13 mouse cellular contexts compared by ENCODE assay signal in the genomic region with DNA sequence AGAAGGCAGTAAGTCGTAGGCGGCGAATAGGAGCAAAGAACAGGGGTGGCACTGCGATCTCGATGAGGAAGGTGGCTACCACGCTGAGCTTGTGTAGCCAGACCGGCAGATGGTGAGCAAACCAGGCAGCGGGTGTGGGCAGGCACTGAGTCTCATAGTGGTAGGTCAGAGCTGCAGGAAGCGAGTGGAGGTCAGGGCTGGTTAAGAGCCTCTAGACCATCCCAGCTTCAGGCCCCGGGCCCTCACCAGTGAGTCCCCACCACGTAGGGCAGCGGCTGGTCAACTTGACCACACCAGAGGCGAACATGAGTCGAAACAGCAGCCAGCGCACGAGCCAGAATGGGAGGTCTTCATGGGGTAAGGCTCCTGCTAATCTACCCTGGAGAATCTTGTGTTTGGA. TPM values are rescaled to one million over a fixed set of nuclear protein-coding genes. Genes with fewer than 3 reads are reported as not detected.
A peak's percentile ranks its signal among the peaks of the same experiment; 100 is the strongest.
DNase-seq lines count a peak whose midpoint lies in the region; ATAC-seq lines count a peak whose summit lies in the region.
"Had no signal": no experiment of that assay in that cellular context is flagged by ENCODE, and none has a peak within 500 bp of the region (broad histone marks: within the 10 kb centered on the region; RNA-seq: fewer than 3 reads in every experiment).

No protein-coding gene starts in this region.

- DNase-seq in cerebellum, adult 11-12 months: peak; percentile 32
- DNase-seq in hindbrain, embryonic 14.5 days (ENCODE audit: low spot score): no peak
- DNase-seq in B cell, adult 2 months: no peak
- DNase-seq in frontal cortex, postnatal 14 days (ENCODE audit: low spot score in 2 of 2): no peak
- DNase-seq: layer of hippocampus, postnatal 36 days had no signal

- H3K9ac ChIP-seq in hindbrain, embryonic 12.5 days: peak overlapping the region; percentile 80; the same call in 1 of the 2 replicates
- H3K9ac ChIP-seq in hindbrain, embryonic 14.5 days: no peak overlapping the region
- H3K9ac ChIP-seq in neural tube, embryonic 13.5 days: peak overlapping the region; percentile 90; the same call in 1 of the 2 replicates
- no peak overlapping the region for H3K9ac ChIP-seq in neural tube, embryonic 15.5 days (replicated peaks)

- peak overlapping the region; percentile 69 for H3K4me2 ChIP-seq in hindbrain, embryonic 12.5 days (replicated peaks)
- H3K4me2 ChIP-seq in hindbrain, embryonic 14.5 days (replicated peaks): no peak overlapping the region
- H3K4me2 ChIP-seq in neural tube, embryonic 13.5 days: peak overlapping the region; percentile 86
- no peak overlapping the region for H3K4me2 ChIP-seq in neural tube, embryonic 15.5 days

- peaks cover 36% of the 10 kb centered on the region for H3K36me3 ChIP-seq in hindbrain, embryonic 12.5 days
- H3K36me3 ChIP-seq in hindbrain, embryonic 14.5 days (replicated peaks; ENCODE audit: control insufficient read depth, insufficient read depth): peaks cover 38% of the 10 kb centered on the region
- H3K36me3 ChIP-seq in neural tube, embryonic 13.5 days: peaks cover 44% of the 10 kb centered on the region
- peaks cover 35% of the 10 kb centered on the region for H3K36me3 ChIP-seq in neural tube, embryonic 15.5 days

- H3K27ac ChIP-seq in hindbrain, embryonic 12.5 days: no peak overlapping the region
- no peak overlapping the region for H3K27ac ChIP-seq in hindbrain, embryonic 14.5 days
- H3K27ac ChIP-seq in neural tube, embryonic 13.5 days (replicated peaks): no peak overlapping the region
- H3K27ac ChIP-seq in neural tube, embryonic 15.5 days (replicated peaks): no peak overlapping the region
- H3K27ac ChIP-seq: macrophage had no signal

- peaks cover 31% of the 10 kb centered on the region for H3K4me1 ChIP-seq in hindbrain, embryonic 12.5 days
- peaks cover 19% of the 10 kb centered on the region for H3K4me1 ChIP-seq in hindbrain, embryonic 14.5 days (replicated peaks; ENCODE audit: control insufficient read depth, insufficient read depth, low read length)
- peaks cover 37% of the 10 kb centered on the region for H3K4me1 ChIP-seq in neural tube, embryonic 13.5 days (replicated peaks)
- peaks cover 33% of the 10 kb centered on the region for H3K4me1 ChIP-seq in neural tube, embryonic 15.5 days

- no peak for ATAC-seq in cerebellum, adult (ENCODE audit: insufficient number of reproducible peaks, low FRiP score, low TSS enrichment)
- no peak for ATAC-seq in hindbrain, embryonic 12.5 days (ENCODE audit: low FRiP score)
- ATAC-seq in hindbrain, embryonic 14.5 days (ENCODE audit: low FRiP score): no peak
- no peak for ATAC-seq in neural tube, embryonic 13.5 days (ENCODE audit: low read depth)
- no peak for ATAC-seq in neural tube, embryonic 15.5 days (ENCODE audit: low FRiP score)
- ATAC-seq: Patski had no signal

- 94% methylated on average over 16 of the region's 16 CpGs for WGBS in hindbrain, embryonic 12.5 days
- 94% methylated on average over 16 of the region's 16 CpGs for WGBS in hindbrain, embryonic 14.5 days
- 97% methylated on average over 16 of the region's 16 CpGs for WGBS in neural tube, embryonic 13.5 days
- 95% methylated on average over 16 of the region's 16 CpGs for WGBS in neural tube, embryonic 15.5 days

- no peaks in the 10 kb centered on the region for H3K9me3 ChIP-seq in hindbrain, embryonic 12.5 days (replicated peaks)
- no peaks in the 10 kb centered on the region for H3K9me3 ChIP-seq in hindbrain, embryonic 14.5 days (ENCODE audit: control insufficient read depth, low read length)
- H3K9me3 ChIP-seq in neural tube, embryonic 13.5 days: no peaks in the 10 kb centered on the region
- H3K9me3 ChIP-seq in neural tube, embryonic 15.5 days (replicated peaks): no peaks in the 10 kb centered on the region

- H3K27me3 ChIP-seq in hindbrain, embryonic 12.5 days: no peaks in the 10 kb centered on the region
- H3K27me3 ChIP-seq in hindbrain, embryonic 14.5 days (ENCODE audit: control insufficient read depth, insufficient read depth, low read length): no peaks in the 10 kb centered on the region
- H3K27me3 ChIP-seq in neural tube, embryonic 13.5 days: no peaks in the 10 kb centered on the region
- H3K27me3 ChIP-seq in neural tube, embryonic 15.5 days (replicated peaks): no peaks in the 10 kb centered on the region
- H3K27me3 ChIP-seq: Patski had no signal

- 0 out of 2 replicates have a peak overlapping the region, but pooled peaks have one; percentile 79 for H3K4me3 ChIP-seq in hindbrain, embryonic 12.5 days
- no peak overlapping the region for H3K4me3 ChIP-seq in hindbrain, embryonic 14.5 days (replicated peaks; ENCODE audit: low read length)
- H3K4me3 ChIP-seq in neural tube, embryonic 13.5 days: peak overlapping the region; percentile 84; the same call in 1 of the 2 replicates
- H3K4me3 ChIP-seq in neural tube, embryonic 15.5 days (replicated peaks): no peak overlapping the region

RNA-seq across cellular contexts. Expression of gene Lmf2, which starts 1.6 kb away (rescaled TPM):
- 42.5 and 47.3 TPM in 2 replicates for polyA plus RNA-seq in hindbrain, embryonic 12.5 days (2016; fragmentation: Nextera tagmentation; extraction: Ambion mirVana)
- polyA plus RNA-seq in hindbrain, embryonic 14.5 days (2014; fragmentation: Nextera tagmentation; extraction: Ambion mirVana): 24.2 and 24.6 TPM in 2 replicates
- 34.1 and 35.1 TPM in 2 replicates for polyA plus RNA-seq in neural tube, embryonic 13.5 days (2015; fragmentation: Nextera tagmentation; extraction: Ambion mirVana)
- 30.6 and 33.7 TPM in 2 replicates for polyA plus RNA-seq in neural tube, embryonic 15.5 days (2015; fragmentation: Nextera tagmentation; extraction: Ambion mirVana)

RNA-seq across cellular contexts. Expression of gene Ncaph2, which starts 1.7 kb away (rescaled TPM):
- polyA plus RNA-seq in hindbrain, embryonic 12.5 days (2016; fragmentation: Nextera tagmentation; extraction: Ambion mirVana): 140 and 151 TPM in 2 replicates
- polyA plus RNA-seq in hindbrain, embryonic 14.5 days (2014; fragmentation: Nextera tagmentation; extraction: Ambion mirVana): 94.7 and 112 TPM in 2 replicates
- polyA plus RNA-seq in neural tube, embryonic 13.5 days (2015; fragmentation: Nextera tagmentation; extraction: Ambion mirVana): 101 and 117 TPM in 2 replicates
- 105 and 111 TPM in 2 replicates for polyA plus RNA-seq in neural tube, embryonic 15.5 days (2015; fragmentation: Nextera tagmentation; extraction: Ambion mirVana)

RNA-seq across cellular contexts. Expression of gene Miox, which starts 19.6 kb away (rescaled TPM):
- polyA plus RNA-seq in hindbrain, embryonic 12.5 days (2016; fragmentation: Nextera tagmentation; extraction: Ambion mirVana): not detected in 2 replicates
- polyA plus RNA-seq in hindbrain, embryonic 14.5 days (2014; fragmentation: Nextera tagmentation; extraction: Ambion mirVana): not detected in 2 replicates
- not detected in 2 replicates for polyA plus RNA-seq in neural tube, embryonic 13.5 days (2015; fragmentation: Nextera tagmentation; extraction: Ambion mirVana)
- not detected in 2 replicates for polyA plus RNA-seq in neural tube, embryonic 15.5 days (2015; fragmentation: Nextera tagmentation; extraction: Ambion mirVana)
- polyA plus RNA-seq: cortical plate, adult 2 months; intestine, embryonic 14.5 days; macrophage; Patski had no signal

RNA-seq across cellular contexts. Expression of gene Sco2, which starts 19.8 kb away (rescaled TPM):
- 4.9 and 6.5 TPM in 2 replicates for polyA plus RNA-seq in hindbrain, embryonic 12.5 days (2016; fragmentation: Nextera tagmentation; extraction: Ambion mirVana)
- polyA plus RNA-seq in hindbrain, embryonic 14.5 days (2014; fragmentation: Nextera tagmentation; extraction: Ambion mirVana): 19.5 and 20.5 TPM in 2 replicates
- polyA plus RNA-seq in neural tube, embryonic 13.5 days (2015; fragmentation: Nextera tagmentation; extraction: Ambion mirVana): 10.9 and 11.3 TPM in 2 replicates
- polyA plus RNA-seq in neural tube, embryonic 15.5 days (2015; fragmentation: Nextera tagmentation; extraction: Ambion mirVana): 15.6 and 17.9 TPM in 2 replicates

RNA-seq across cellular contexts. Expression of gene Tymp, which starts 23.0 kb away (rescaled TPM):
- 1.4 and 1.6 TPM in 2 replicates for polyA plus RNA-seq in hindbrain, embryonic 12.5 days (2016; fragmentation: Nextera tagmentation; extraction: Ambion mirVana)
- polyA plus RNA-seq in hindbrain, embryonic 14.5 days (2014; fragmentation: Nextera tagmentation; extraction: Ambion mirVana): 2.2 and 3.0 TPM in 2 replicates
- polyA plus RNA-seq in neural tube, embryonic 13.5 days (2015; fragmentation: Nextera tagmentation; extraction: Ambion mirVana): 2.0 and 2.2 TPM in 2 replicates
- polyA plus RNA-seq in neural tube, embryonic 15.5 days (2015; fragmentation: Nextera tagmentation; extraction: Ambion mirVana): 2.1 and 2.6 TPM in 2 replicates

Comparison
In these comparisons a context has a peak if more than half of its experiments do, and no peak if none do; other contexts are left out.
1. H3K4me2 ChIP-seq: peak in hindbrain, embryonic 12.5 days (single experiment) and neural tube, embryonic 13.5 days (single experiment); none in hindbrain, embryonic 14.5 days (single experiment) and neural tube, embryonic 15.5 days (single experiment).
2. H3K4me3 ChIP-seq: peak in hindbrain, embryonic 12.5 days (single experiment) and neural tube, embryonic 13.5 days (single experiment); none in hindbrain, embryonic 14.5 days (single experiment) and neural tube, embryonic 15.5 days (single experiment).
3. H3K9ac ChIP-seq: peak in hindbrain, embryonic 12.5 days (single experiment) and neural tube, embryonic 13.5 days (single experiment); none in hindbrain, embryonic 14.5 days (single experiment) and neural tube, embryonic 15.5 days (single experiment).